Mouse (Mus musculus) E14TG2a.4 (cell line): ENCODE measurements at regions not wholly inside any gene's neighbourhood (a gene's known extent, or its start where the extent isn't known, plus 50 kb on each side); places are given as distances from the start of the nearest gene placed in this dataset.

Experiments used
- H3K27me3 ChIP-seq: 2 replicates; pipeline ENCODE4 v1.6.1; 2014; ENCODE audit warnings: low read length, control low read depth; ENCODE audit not compliant: insufficient read depth
- H3K36me3 ChIP-seq: 2 replicates; pipeline ENCODE4 v1.6.1; 2014; ENCODE audit warnings: low read length, control low read depth; ENCODE audit not compliant: insufficient read depth
- H3K4me1 ChIP-seq: replicated peaks from 2 replicates; pipeline ENCODE4 v1.6.1; 2014; ENCODE audit warnings: low read depth, low read length, control low read depth
- H3K4me3 ChIP-seq: replicated peaks from 2 replicates; pipeline ENCODE4 v1.5.1; 2014; ENCODE audit warnings: mild to moderate bottlenecking, low read length
- H3K9me3 ChIP-seq: 2 replicates; pipeline ENCODE4 v1.6.1; 2014; ENCODE audit warnings: low read length, control low read depth
- CTCF ChIP-seq: conservative IDR thresholded peaks from 2 replicates; pipeline ENCODE4 v1.5.1; 2014; ENCODE audit warnings: low read length
- NANOG ChIP-seq: IDR thresholded peaks from 2 replicates; pipeline ENCODE4 v1.6.1; 2014; ENCODE audit warnings: borderline replicate concordance, low read length, mixed read lengths
- POU5F1 ChIP-seq: IDR thresholded peaks from 2 replicates; pipeline ENCODE4 v1.6.1; 2014; ENCODE audit warnings: low read length, borderline replicate concordance

DNA sequence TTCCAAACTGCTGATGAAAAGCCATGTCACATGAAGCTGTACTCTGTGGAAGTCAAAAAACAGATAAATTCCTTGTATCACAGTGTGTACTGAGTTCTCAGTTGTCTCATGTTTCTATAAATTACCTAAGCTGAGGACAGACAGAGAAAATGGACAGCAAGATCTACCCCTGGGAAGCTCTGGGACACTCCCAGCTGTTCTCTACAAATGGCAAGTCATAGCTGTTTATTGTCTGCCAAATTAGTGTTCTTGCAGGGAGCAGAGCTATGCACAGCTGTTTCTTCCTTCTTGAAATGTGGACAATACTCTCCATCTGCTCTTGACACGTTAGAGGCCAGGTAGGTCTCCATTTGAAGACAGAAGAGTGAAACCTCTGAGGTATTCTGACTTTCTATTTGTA lies 524.0 kb upstream of the Sox11 start:
- no peak overlapping the region for H3K4me3 ChIP-seq
- TF ChIP-seq POU5F1, result no peak
- no peak for TF ChIP-seq CTCF
- no peak for TF ChIP-seq NANOG
- 0 out of 2 replicates have a peak, but pooled peaks cover 3% of the 10 kb centered on the region for H3K9me3 ChIP-seq
- H3K4me1 ChIP-seq, result no peaks in the 10 kb centered on the region
- H3K27me3 ChIP-seq, result no peaks in the 10 kb centered on the region
- H3K36me3 ChIP-seq, result no peaks in the 10 kb centered on the region

DNA sequence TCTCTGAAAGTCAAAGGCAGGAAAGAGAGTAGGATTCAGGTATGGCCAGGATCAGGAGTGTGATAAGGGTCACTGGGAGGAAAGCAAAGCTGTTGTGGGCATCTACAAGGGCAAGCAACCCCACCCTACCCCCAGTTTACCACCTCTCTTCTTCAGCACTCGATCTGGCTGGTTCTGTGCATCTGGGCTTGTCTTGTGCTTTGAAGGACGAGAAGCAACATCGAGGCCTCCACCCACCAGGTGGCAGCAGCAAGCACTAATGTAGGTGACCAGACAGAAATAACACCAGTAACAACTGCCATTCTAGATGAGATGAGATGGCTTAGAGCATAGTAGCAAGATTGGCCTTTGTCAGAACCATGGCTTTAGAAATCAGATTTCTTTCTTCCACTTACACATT lies 507.2 kb upstream of the Sox11 start:
- no peaks in the 10 kb centered on the region for H3K36me3 ChIP-seq
- TF ChIP-seq CTCF (no peak), NANOG (no peak), POU5F1 (no peak)
- H3K4me3 ChIP-seq, result no peak overlapping the region
- H3K27me3 ChIP-seq, result no peaks in the 10 kb centered on the region
- H3K9me3 ChIP-seq, result no peaks in the 10 kb centered on the region
- peaks cover 3% of the 10 kb centered on the region; the same call in 1 of the 2 replicates for H3K4me1 ChIP-seq

DNA sequence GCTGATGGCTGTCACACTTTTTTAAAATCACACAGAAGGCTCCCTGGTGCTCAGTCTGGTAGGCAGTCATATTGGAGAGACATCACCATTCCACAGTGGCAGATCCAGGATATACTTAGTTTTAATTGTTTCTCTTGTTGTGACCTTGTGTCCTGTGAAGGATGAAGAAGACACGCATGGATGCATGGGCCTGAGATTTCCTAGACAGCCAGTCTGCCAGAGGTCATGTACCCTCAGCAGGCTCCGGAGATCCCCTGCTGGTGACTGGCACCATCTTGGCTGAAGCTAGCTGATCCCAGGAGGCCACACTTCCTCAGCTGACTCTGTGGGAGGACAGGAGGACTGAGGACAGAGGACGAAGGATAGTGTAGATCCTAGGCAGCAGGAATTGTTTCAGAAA lies 506.7 kb upstream of the Sox11 start:
- no peak for TF ChIP-seq NANOG
- TF ChIP-seq CTCF, result no peak
- no peak for TF ChIP-seq POU5F1
- Histone ChIP-seq H3K4me1 (peaks cover 3% of the 10 kb centered on the region; the same call in 1 of the 2 replicates), H3K27me3 (no peaks in the 10 kb centered on the region), H3K36me3 (no peaks in the 10 kb centered on the region), H3K4me3 (no peak overlapping the region), H3K9me3 (no peaks in the 10 kb centered on the region)

DNA sequence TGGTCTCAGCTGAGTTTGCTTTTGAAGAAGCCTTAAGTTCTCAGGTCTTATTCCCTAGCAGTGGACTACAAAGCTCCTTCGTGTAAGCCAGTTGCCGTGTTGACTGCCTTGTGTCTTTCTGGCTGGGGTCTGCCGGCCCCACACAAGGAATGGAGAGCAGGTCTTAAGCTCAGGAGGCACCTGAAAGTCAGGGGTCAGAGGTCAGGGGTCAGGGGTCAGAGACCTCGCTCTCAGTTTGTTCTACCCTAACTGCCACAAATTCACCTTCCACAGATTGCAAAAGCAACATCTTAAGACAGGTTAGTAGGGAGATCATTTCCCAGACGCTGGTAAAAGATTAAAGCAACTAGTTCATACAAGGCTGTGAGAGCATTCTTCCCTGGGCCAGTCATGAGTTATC lies 505.8 kb upstream of the Sox11 start:
- no peaks in the 10 kb centered on the region for H3K9me3 ChIP-seq
- no peaks in the 10 kb centered on the region for H3K27me3 ChIP-seq
- no peaks in the 10 kb centered on the region for H3K36me3 ChIP-seq

DNA sequence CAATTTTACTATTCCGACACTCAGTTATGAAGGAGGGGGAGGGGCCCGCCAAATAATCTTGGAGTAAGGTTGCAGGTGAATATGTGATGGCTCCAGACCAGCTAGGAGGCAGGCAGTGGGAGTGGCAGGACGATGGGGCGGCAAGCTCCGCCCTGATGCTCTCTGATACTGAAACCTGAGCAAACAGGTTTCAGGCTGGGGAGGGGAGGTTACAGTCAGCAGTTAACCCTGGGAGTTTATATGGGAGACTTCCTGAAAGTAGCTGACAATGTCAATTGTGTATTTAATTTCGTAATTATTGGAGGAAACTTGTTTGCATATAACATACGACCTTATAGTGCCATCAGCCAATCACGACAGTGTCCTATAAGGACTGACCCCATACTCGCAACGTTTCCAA lies 505.0 kb upstream of the Sox11 start:
- TF ChIP-seq CTCF, result no peak
- TF ChIP-seq POU5F1, result no peak
- no peak for TF ChIP-seq NANOG
- Histone ChIP-seq H3K4me1 (peaks cover 3% of the 10 kb centered on the region; the same call in 1 of the 2 replicates), H3K4me3 (no peak overlapping the region)

More for the DNA sequence above, 505.8 kb upstream of the Sox11 start:
- TF ChIP-seq POU5F1, result no peak
- TF ChIP-seq CTCF, result no peak
- no peak for TF ChIP-seq NANOG
- H3K4me1 ChIP-seq, result peaks cover 3% of the 10 kb centered on the region; the same call in 1 of the 2 replicates
- no peak overlapping the region for H3K4me3 ChIP-seq

DNA sequence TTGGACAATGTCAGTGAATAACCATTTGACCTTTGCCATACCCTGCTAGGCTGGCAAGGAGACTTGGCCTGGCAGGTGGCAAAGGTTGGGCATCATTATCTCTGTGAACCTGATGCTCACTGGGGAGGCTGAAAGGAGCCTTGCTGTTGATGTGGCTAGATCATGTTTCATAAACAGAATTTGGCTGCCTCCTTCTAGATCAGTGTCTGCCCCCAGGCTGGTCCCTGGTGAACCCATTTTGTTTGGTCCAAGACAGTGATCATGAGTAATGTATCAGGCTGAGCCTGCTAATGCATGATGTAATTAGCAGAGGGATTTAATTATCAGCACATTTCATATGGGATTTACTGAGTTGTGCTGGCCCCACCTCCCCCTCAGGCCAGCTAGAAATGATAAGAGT lies 502.6 kb upstream of the Sox11 start:
- no peaks in the 10 kb centered on the region for H3K27me3 ChIP-seq
- no peaks in the 10 kb centered on the region for H3K9me3 ChIP-seq
- no peak overlapping the region for H3K4me3 ChIP-seq
- peaks cover 3% of the 10 kb centered on the region; the same call in 1 of the 2 replicates for H3K4me1 ChIP-seq
- H3K36me3 ChIP-seq, result no peaks in the 10 kb centered on the region
- TF ChIP-seq POU5F1, result no peak

More for the DNA sequence above, 505.0 kb upstream of the Sox11 start:
- no peaks in the 10 kb centered on the region for H3K9me3 ChIP-seq
- no peaks in the 10 kb centered on the region for H3K27me3 ChIP-seq
- no peaks in the 10 kb centered on the region for H3K36me3 ChIP-seq

DNA sequence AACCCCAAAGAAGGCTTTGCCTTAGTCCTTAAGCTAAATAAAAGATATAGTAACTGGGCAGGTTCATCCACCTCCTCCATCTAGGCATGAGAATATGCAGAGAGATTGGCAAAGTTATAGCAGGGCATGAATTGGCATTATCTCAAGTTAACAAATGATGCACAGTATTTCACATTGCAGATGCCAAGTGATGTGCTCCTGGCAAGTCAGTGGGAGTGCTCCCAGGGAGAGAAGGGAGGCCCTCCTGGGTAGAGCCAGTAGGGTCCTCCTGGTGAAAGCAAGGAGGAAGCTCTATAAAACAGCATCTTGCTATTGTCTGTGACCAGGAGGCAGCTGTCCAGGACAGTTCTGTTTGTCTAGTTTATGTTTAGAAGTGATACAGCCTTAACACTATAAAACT lies 496.6 kb upstream of the Sox11 start:
- Histone ChIP-seq H3K9me3 (no peaks in the 10 kb centered on the region), H3K4me3 (no peak overlapping the region), H3K27me3 (no peaks in the 10 kb centered on the region), H3K36me3 (no peaks in the 10 kb centered on the region), H3K4me1 (no peaks in the 10 kb centered on the region)
- TF ChIP-seq POU5F1 (no peak), CTCF (no peak), NANOG (no peak)

DNA sequence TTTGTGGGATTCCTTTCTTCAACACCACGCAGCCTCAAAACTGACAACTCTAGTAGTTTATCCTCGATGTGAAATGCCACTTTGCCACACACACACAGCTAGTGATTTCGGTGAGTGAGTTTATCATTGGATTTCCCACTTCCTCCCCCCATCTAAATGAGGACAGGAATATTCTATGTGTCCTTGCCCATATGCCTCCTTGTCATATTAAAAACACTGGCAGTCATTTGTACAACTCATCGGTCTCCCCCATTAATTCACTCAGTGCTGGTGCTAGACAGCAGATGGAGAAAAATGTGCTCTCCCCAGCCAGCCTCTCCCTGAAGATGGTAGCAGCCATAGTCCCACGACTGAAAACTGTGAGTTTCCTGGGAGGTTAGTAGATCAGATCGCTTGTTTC lies 496.0 kb upstream of the Sox11 start:
- H3K4me1 ChIP-seq, result no peaks in the 10 kb centered on the region
- no peak for TF ChIP-seq POU5F1
- TF ChIP-seq NANOG, result no peak
- TF ChIP-seq CTCF, result no peak
- H3K36me3 ChIP-seq, result no peaks in the 10 kb centered on the region
- no peak overlapping the region for H3K4me3 ChIP-seq
- H3K27me3 ChIP-seq, result no peaks in the 10 kb centered on the region
- no peaks in the 10 kb centered on the region for H3K9me3 ChIP-seq

DNA sequence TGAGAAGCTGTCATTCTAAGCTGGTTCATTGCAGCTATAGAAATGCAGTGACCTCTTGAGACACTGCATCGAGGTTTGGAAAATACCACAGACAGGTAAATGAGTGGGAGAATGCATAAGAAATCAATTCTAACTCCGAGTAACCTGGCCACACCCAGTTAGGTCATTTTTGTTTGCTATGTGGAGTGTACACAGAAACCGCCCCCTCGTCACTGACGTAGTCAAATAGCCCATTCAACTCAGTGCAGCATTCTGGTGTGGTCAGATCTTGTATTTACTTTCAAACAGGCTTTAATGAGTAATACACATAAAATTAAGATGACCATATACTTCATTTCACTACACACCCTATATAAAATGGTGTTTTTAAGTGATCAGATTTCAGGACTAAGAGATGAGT lies 483.8 kb upstream of the Sox11 start:
- Histone ChIP-seq H3K9me3 (no peaks in the 10 kb centered on the region), H3K4me1 (no peaks in the 10 kb centered on the region), H3K27me3 (no peaks in the 10 kb centered on the region), H3K4me3 (no peak overlapping the region), H3K36me3 (no peaks in the 10 kb centered on the region)
- no peak for TF ChIP-seq CTCF
- no peak for TF ChIP-seq NANOG
- no peak for TF ChIP-seq POU5F1
